Mouse (Mus musculus): ENCODE results near the gene Loxl1. TPM values are rescaled to one million over a fixed set of nuclear protein-coding genes. Genes with fewer than 3 reads are reported as not detected.
"Not testable (repeated sequence)": the region's sequence is repeated elsewhere in the genome, so short reads cannot be mapped to it uniquely, and the experiment has no call there.

Loxl1 gene
- total RNA-seq, 1 experiment from 2014 or later = not detected

GRCm38 (mm10) chr9:58280259-58281109, 32.5 kb downstream of the Loxl1 start:
- peak; percentile 89 for ATAC-seq (ENCODE audit: extremely low read depth, insufficient number of reproducible peaks, low FRiP score, poor library complexity, severe bottlenecking)

GRCm38 (mm10) chr9:58279780-58280179, 33.2 kb downstream of the Loxl1 start:
- ATAC-seq (ENCODE audit: extremely low read depth, insufficient number of reproducible peaks, low FRiP score, poor library complexity, severe bottlenecking) = no peak

- ATAC-seq (ENCODE audit: extremely low read depth, insufficient number of reproducible peaks, low FRiP score, poor library complexity, severe bottlenecking) = no peak
Observed at GRCm38 (mm10) chr9:58278821-58279723, 33.9 kb downstream of the Loxl1 start.

- no peak for ATAC-seq (ENCODE audit: extremely low read depth, insufficient number of reproducible peaks, low FRiP score, poor library complexity, severe bottlenecking)
Observed at GRCm38 (mm10) chr9:58278313-58278712, 34.7 kb downstream of the Loxl1 start.

GRCm38 (mm10) chr9:58276346-58276745, 36.6 kb downstream of the Loxl1 start:
- no peak for ATAC-seq (ENCODE audit: extremely low read depth, insufficient number of reproducible peaks, low FRiP score, poor library complexity, severe bottlenecking)

- no peak for ATAC-seq (ENCODE audit: extremely low read depth, insufficient number of reproducible peaks, low FRiP score, poor library complexity, severe bottlenecking)
Observed at GRCm38 (mm10) chr9:58275797-58276196, 37.2 kb downstream of the Loxl1 start.

- ATAC-seq (ENCODE audit: extremely low read depth, insufficient number of reproducible peaks, low FRiP score, poor library complexity, severe bottlenecking) = peak; percentile 70
Observed at GRCm38 (mm10) chr9:58275115-58275774, 37.7 kb downstream of the Loxl1 start.

GRCm38 (mm10) chr9:58274626-58275025, 38.4 kb downstream of the Loxl1 start:
- no peak for ATAC-seq (ENCODE audit: extremely low read depth, insufficient number of reproducible peaks, low FRiP score, poor library complexity, severe bottlenecking)

- no peak for ATAC-seq (ENCODE audit: extremely low read depth, insufficient number of reproducible peaks, low FRiP score, poor library complexity, severe bottlenecking)
Observed at GRCm38 (mm10) chr9:58274101-58274604, 38.8 kb downstream of the Loxl1 start.

GRCm38 (mm10) chr9:58272855-58273254, 40.1 kb downstream of the Loxl1 start:
- no peak for ATAC-seq (ENCODE audit: extremely low read depth, insufficient number of reproducible peaks, low FRiP score, poor library complexity, severe bottlenecking)

GRCm38 (mm10) chr9:58272068-58272541, 40.9 kb downstream of the Loxl1 start:
- ATAC-seq (ENCODE audit: extremely low read depth, insufficient number of reproducible peaks, low FRiP score, poor library complexity, severe bottlenecking) = peak; percentile 7; the same call in 1 of the 2 replicates

- ATAC-seq (ENCODE audit: extremely low read depth, insufficient number of reproducible peaks, low FRiP score, poor library complexity, severe bottlenecking) = not testable (repeated sequence)
Observed at GRCm38 (mm10) chr9:58271551-58271950, 41.4 kb downstream of the Loxl1 start.

GRCm38 (mm10) chr9:58271109-58271508, 41.9 kb downstream of the Loxl1 start:
- peak; percentile 57 for ATAC-seq (ENCODE audit: extremely low read depth, insufficient number of reproducible peaks, low FRiP score, poor library complexity, severe bottlenecking)

GRCm38 (mm10) chr9:58270081-58270480, 42.9 kb downstream of the Loxl1 start:
- no peak for ATAC-seq (ENCODE audit: extremely low read depth, insufficient number of reproducible peaks, low FRiP score, poor library complexity, severe bottlenecking)

GRCm38 (mm10) chr9:58268384-58269313, 44.3 kb downstream of the Loxl1 start:
- peak; percentile 51 for ATAC-seq (ENCODE audit: extremely low read depth, insufficient number of reproducible peaks, low FRiP score, poor library complexity, severe bottlenecking)

GRCm38 (mm10) chr9:58267046-58267445, 45.9 kb downstream of the Loxl1 start:
- no peak for ATAC-seq (ENCODE audit: extremely low read depth, insufficient number of reproducible peaks, low FRiP score, poor library complexity, severe bottlenecking)

- ATAC-seq (ENCODE audit: extremely low read depth, insufficient number of reproducible peaks, low FRiP score, poor library complexity, severe bottlenecking) = peak; percentile 45; the same call in 1 of the 2 replicates
Observed at GRCm38 (mm10) chr9:58266571-58267011, 46.4 kb downstream of the Loxl1 start.

GRCm38 (mm10) chr9:58265368-58265767, 47.6 kb downstream of the Loxl1 start:
- no peak for ATAC-seq (ENCODE audit: extremely low read depth, insufficient number of reproducible peaks, low FRiP score, poor library complexity, severe bottlenecking)
